Mouse (Mus musculus) induced T-regulatory cell, adult 2 months (primary cell): ENCODE data around the gene Edar.
"Not testable (repeated sequence)": the region's sequence is repeated elsewhere in the genome, so short reads cannot be mapped to it uniquely, and the experiment has no call there.

Source experiments
- DNase-seq: peaks from one replicate; pipeline ENCODE4 v3.0.0-alpha.2; 2012; ENCODE audit warnings: low read depth

Gene Edar

DNA sequence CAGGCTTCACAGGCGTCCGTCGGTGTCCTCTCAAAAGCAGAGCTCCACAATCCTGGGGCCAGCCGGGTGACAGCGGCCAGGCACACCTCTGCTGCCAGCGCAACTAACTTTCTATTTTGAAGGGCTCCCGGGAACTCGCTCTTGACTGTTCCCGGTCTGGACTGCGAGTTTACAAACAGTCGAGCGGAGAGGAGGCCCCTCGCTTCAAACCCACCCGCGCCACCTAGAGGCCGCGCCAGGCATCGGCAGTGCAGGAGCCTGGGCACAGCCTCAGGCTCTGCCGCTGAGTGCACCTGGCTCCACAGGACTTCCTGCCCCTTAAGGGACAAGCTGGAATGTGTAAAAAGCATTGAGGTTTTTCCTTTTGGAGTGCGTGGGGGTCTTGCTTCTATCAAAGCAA, at the start of gene Edar:
Gene Edar, minus strand, starts transcription at position 122 of the 400 bp plus-strand sequence.
- DNase-seq = peak; percentile 54

DNA sequence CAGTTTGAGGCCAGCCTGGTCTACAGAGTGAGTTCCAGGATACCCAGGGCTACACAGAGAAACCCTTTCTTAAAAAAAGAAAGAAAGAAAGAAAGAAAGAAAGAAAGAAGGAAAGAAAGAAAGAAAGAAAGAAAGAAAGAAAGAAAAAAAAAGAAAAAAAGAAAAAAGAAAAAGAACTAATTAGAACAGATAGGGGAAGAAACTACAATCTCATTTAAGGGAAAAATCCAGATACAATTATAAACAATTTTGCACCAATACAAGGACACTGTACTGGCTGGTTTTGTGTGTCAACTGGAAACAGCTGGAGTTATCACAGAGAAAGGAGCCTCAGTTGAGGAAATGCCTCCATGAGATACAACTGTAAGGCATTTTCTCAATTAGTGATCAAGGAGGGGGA, 42.7 kb upstream of the Edar start, which contains the start of gene Gm17542:
Gene Gm17542, minus strand, starts transcription at position 101 of the 400 bp plus-strand sequence.
- not testable (repeated sequence) for DNase-seq

DNA sequence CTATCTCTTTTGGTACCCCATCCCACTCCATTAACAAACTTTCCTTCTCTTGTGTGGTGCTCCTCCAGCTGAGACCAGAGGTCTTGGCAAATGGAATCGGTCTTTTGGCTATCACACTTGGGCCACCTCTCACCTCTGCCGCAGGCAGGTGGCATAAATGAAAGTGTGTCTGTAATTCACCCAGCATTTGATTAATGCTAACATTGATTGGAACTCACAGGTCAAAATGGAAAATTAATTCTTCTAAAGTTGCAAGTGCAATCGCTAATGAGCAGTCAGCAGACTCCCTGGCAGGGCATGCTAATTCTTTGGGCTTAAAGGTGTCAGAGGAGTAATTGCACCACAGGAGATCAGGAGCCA, 39.3 kb upstream of the Edar start:
- DNase-seq = no peak

GRCm38 (mm10) chr10:58713855-58714788, 38.7 kb upstream of the Edar start:
- peak; percentile 52 for DNase-seq

DNA sequence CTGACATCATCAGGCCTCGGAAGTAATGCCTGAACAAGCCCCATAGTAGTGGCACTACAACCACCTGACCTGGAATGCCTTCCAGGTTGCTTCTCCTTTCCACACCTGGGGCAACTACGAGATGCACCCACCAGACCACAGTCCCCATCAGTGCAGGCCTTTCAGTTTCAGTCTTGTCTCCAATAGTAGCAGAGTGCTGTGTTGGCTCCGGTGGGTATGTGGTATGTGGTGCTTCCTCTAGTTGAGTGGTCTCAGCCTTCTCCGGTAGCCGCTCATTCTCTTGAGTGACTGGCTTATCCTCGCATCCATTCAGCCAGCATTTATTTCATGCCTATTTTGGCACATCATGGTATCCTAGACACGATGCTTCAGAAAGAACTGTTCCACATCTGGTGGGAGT, 37.8 kb upstream of the Edar start:
- peak; percentile 4 for DNase-seq

DNA sequence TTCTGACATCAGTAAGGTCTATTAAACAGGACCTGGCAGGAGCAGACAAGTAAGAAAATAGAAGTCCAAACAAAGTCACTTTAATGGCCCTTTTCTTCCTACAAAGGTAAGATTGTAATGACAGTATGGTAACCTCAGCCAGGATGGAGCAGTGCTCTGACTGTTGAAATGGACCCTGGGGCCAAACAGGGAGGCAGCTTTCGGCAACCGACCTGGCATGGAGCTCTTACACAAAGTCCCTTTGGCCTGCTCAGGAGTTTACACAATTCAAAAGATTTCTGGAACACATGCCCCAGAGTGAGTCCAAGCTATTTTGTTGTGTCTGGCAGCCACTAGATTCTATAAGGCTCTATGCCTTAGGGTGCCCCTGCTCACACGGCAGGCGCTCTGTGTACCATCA, 33.6 kb upstream of the Edar start:
- DNase-seq = no peak

- no peak for DNase-seq
These were observed 25.1 kb upstream of the Edar start for GRCm38 (mm10) chr10:58700578-58700977.

DNA sequence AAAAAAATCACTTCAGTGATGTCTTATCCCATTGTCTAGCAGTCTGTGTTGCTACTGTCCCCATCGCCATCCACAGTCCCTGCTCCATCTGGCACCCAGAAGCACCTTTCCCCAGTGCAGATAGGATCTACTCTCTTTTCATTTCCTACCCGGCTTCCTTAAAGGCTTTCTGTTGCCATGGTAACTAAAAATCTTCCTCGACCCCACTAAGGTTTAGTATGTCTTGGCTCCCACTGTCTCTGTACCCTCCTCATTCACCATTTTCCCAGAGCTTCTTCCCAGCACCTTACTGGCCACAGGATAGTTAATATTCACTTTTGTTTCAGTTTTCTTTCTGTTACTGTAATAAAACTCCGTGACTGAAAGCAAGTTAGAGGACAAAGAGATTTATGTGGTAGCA, 24.7 kb upstream of the Edar start:
- no peak for DNase-seq

- no peak for DNase-seq
These were observed 23.5 kb upstream of the Edar start for GRCm38 (mm10) chr10:58698955-58699354.

DNA sequence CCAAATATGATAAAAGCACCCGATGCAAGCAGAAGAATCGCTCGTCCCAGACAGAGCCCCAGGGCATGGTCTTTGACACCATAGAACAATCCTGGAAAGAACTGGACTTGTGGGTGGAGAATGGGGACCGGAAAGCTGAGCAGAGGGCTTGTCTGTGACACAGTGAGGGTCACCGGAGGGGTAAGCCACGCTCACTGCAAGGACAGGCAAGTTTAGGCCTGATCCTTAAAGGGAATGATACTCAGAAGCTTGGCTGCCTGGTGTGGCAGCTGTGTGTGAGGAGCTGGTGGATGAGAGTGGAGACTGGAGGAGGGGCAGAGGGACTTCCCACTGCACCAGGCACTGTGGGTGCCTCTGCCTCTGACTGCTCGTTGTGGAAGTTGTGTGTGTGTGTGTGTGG, 15.6 kb upstream of the Edar start:
- DNase-seq = no peak

DNA sequence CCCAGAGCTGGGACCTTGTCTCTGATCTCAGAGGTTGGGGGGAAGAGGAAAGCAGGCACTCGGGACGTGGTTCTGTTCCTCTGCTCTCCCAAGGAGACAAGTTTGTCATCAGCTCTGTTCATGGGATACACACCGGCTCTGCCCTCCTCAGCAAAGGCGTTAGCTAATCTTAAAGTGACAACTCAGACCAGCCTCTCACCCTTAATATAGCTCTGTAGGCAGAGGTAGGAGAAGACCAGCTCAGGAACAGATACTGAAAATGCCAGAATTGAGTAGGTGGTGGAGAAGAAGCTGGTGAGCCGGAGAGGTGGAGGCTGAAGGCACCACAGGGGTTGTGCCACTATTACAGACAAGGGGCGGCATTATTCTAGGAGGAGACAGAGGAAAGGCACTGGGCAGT, 3.8 kb upstream of the Edar start:
- DNase-seq = no peak

DNA sequence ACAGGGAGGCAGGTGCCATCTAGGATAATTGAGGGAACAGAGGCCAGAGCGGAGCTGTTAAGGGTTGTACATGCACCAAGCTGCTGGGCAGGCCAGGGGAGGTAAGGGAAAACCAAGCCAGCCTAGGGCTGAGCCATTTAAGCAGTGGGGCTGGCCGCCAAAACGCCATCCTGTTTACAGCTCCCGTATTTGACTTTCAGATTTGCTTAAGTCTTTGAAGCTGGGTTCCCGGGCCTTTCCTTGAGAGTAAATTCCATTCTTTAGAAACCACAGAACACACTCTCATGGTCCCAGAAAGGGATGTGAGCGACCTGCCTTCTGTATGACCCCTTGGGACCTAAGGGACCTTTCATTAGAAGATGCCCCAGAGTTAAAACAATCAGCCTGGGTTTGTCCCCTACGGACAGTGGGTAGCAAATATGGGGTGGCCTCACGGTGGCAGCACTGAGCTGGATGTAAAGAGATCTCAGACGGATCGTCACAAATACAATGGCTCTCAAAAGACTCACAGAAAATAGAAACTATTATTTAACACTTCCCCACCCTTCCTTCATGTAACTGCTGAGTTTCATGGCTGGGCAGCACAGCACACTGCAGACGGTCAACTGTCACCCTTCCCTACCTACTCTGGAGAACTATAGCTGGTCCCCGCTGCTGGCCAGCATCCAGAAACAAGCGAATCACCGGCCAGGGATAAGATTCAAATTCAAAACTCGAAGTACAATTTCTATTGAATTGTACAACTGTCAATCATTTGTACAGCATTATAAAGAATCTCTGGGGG, 2.0 kb downstream of the Edar start:
- peak; percentile 66 for DNase-seq

- DNase-seq = no peak
These were observed 2.7 kb downstream of the Edar start for GRCm38 (mm10) chr10:58672557-58673277.

DNA sequence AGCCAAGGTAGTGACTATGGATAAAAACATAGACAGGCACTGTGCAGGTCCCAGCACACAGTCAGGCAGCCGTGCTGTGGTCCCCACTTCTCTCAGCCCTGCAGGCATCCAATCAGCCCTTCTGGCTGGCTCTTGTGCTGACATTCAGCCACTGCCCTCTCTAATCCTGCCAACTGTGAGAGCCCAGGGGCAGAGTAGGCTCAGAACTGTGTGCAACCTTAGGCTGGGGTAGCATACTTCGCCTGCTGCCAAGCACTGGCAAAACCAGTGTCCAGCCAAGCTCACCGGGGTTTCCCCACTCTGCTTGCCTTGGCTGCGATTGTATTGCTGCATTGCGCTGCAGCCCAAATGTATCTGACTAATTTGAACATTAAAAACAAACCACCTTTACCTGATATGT, 11.6 kb downstream of the Edar start:
- DNase-seq = no peak

- no peak for DNase-seq
These were observed 12.0 kb downstream of the Edar start for GRCm38 (mm10) chr10:58663417-58663816.

DNA sequence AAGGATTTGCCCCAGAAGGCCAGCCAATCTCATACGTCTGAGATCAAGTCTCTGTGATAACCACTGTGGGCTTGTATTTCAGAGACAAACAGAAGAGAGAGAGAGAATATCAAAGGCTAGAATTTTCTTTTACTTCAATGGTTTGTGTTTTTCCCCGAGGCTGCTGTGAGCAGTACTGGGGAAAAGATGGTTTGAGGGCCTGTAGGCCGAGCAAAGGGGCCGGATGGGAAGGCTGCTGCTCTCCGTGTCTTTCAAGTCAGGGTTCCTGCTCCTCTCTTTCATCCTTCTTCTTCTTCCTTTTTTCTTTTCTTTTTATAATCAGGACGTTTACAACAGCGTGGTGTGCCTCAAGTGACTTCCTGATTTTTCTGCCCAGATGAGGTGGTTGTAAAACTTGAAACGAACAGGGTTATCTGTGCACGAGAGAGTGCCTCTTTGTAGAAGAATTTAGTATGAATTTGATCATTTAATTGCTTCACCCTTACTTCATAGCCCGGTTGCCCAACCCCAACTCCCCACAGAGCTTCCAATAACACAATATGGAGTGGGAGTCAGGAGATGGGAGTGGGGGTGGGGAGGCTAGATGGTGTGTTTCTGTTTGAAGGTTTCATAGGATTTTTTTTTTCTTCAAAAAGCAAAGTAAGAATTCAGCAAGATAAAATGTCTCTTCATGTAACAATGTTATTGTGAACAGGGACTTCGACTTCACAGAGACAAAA, 16.0 kb downstream of the Edar start:
- DNase-seq = no peak

DNA sequence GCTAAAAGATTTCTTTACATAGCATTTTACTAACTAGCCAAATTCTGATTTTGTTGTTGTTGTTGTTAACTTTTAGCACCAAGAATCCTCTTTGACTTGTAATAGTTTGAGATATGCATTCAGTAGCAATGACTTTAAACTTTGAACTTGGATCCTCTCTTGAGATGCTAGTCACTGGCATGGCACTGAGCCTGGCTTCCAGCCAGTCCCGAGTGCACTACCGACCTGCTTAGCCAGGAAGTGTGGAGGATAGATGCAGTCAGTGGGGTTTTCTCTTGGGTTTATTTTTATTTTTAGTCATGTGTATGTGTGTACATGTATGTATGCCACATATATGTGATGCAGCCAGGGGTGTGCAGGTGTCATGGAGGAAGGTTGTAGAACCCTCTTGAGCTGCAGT, 17.7 kb downstream of the Edar start:
- no peak for DNase-seq

- no peak for DNase-seq
These were observed 21.8 kb downstream of the Edar start for GRCm38 (mm10) chr10:58653679-58654078.

DNA sequence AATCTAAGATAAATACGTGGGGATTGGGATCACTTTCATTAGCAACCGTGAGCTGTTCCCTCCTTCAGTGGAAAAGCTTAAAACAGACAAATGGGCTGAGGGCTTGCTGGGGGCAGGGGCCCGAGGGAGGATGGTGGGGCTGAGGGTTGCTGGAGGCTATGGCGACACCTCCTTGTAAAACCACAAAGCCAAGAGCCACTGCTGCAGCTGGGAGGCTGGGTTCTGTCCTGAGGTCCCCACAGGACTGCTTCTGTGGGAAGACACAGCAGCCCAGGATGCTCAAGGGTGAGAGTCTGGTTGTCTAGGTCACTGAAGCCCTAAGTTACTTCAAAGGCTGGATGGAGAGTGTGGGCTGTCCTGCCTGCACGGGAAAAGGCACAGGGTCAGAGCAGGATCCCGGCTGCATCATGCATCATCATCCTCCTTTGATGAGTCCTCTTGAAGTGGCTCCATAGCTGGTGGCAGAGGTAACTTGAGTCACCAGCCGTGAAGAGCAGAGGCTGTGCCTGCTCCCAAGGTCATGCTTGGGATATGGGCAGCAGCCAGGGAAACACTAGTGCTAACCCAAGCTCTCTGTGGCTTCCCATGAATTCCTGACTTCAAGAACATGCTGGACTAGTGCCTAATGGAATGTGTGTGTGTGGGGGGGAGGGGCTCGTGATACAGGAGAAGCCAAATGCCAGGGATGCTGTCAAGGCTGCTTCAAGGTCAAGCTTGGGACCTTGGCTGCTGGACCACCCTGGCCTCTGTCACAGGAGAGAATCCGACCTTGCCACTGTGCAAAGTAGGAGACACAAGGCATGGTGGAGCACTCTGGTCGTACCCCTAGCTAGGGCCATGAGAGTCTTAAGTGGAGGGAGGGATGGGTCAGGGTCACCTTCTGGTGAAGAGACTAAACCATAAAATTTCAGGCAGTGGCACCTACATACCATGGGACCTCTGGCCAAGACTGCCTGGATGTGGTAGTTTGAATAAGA, 22.7 kb downstream of the Edar start:
- DNase-seq = no peak

GRCm38 (mm10) chr10:58652045-58652417, 23.4 kb downstream of the Edar start:
- no peak for DNase-seq
